Comparison of ENCODE assay signal across 25 mouse cellular contexts in the genomic region with DNA sequence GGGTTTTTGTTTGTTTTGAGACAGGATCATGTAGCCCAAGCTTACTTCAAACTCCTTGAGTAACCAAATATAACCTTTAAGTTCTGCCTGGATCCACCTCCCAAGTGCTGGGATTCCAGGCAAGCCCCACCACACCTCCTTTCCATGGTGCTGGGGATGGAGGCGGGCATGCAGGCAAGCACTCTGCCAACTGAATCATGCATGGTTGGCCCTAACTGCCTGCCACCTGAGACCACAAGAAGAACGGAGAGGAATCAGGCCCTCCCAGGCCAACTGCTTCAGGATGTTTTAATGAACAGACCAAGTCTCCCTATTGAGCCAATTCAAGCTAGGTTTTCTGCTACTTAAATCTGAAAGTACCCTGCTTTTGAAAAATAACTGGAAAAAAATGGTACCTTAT. TPM values are rescaled to one million over a fixed set of nuclear protein-coding genes. Genes with fewer than 3 reads are reported as not detected.
A peak's percentile ranks its signal among the peaks of the same experiment; 100 is the strongest.
DNase-seq lines count a peak whose midpoint lies in the region; ATAC-seq and TF ChIP-seq lines count a peak whose summit lies in the region.
"Had no signal": no experiment of that assay in that cellular context is flagged by ENCODE, and none has a peak within 500 bp of the region (broad histone marks: within the 10 kb centered on the region; RNA-seq: fewer than 3 reads in every experiment).

No protein-coding gene starts in this region.

- intact Hi-C loops in left cerebral cortex, adult 2 months (cut with DNase I): no loop called here

- H3K27me3 ChIP-seq in hindbrain, postnatal 0 days (ENCODE audit: insufficient read depth, low read length): no peaks in the 10 kb centered on the region
- H3K27me3 ChIP-seq in hindbrain, embryonic 13.5 days: no peaks in the 10 kb centered on the region
- H3K27me3 ChIP-seq in midbrain, embryonic 15.5 days (replicated peaks): no peaks in the 10 kb centered on the region
- H3K27me3 ChIP-seq in midbrain, embryonic 11.5 days (ENCODE audit: control insufficient read depth, insufficient read depth, low read length): no peaks in the 10 kb centered on the region
- H3K27me3 ChIP-seq in stomach, postnatal 0 days (ENCODE audit: control insufficient read depth, insufficient read depth, low read length): no peaks in the 10 kb centered on the region
- H3K27me3 ChIP-seq: embryonic facial prominence, embryonic 13.5 days; forebrain, embryonic 12.5 days; forebrain, embryonic 15.5 days; hindbrain, embryonic 12.5 days had no signal

- no peaks in the 10 kb centered on the region for H3K9me3 ChIP-seq in hindbrain, postnatal 0 days (ENCODE audit: low read length)
- H3K9me3 ChIP-seq in hindbrain, embryonic 13.5 days: no peaks in the 10 kb centered on the region
- no peaks in the 10 kb centered on the region for H3K9me3 ChIP-seq in midbrain, embryonic 15.5 days
- H3K9me3 ChIP-seq in midbrain, embryonic 11.5 days (ENCODE audit: control insufficient read depth, low read length): no peaks in the 10 kb centered on the region
- no peaks in the 10 kb centered on the region for H3K9me3 ChIP-seq in stomach, postnatal 0 days (ENCODE audit: control insufficient read depth, low read length)
- H3K9me3 ChIP-seq: embryonic facial prominence, embryonic 10.5 days; embryonic facial prominence, embryonic 13.5 days; forebrain, embryonic 12.5 days; forebrain, embryonic 15.5 days; hindbrain, embryonic 12.5 days had no signal

- peak; percentile 19 for DNase-seq in hindbrain, postnatal 0 days (ENCODE audit: low spot score)
- DNase-seq in left cerebral cortex, adult 2 months (ENCODE audit: extremely low spot score in 1 of 2, low spot score in 2 of 2): no peak
- DNase-seq in left cerebral cortex, adult 18-20 months (ENCODE audit: low spot score in 2 of 2): no peak
- no peak for DNase-seq in midbrain, embryonic 11.5 days (ENCODE audit: low spot score, missing footprints)
- DNase-seq in stomach, postnatal 0 days (ENCODE audit: low spot score): peak; percentile 16
- DNase-seq: adrenal gland, adult 2 months; adrenal gland, postnatal 14 days; cerebellum, adult 18-20 months; cerebellum, adult 9-10 months; cerebellum, postnatal 25 days; embryo, embryonic 11 days; gastrocnemius, postnatal 14 days; heart, adult 11 months had no signal

- no peaks in the 10 kb centered on the region for H3K36me3 ChIP-seq in hindbrain, postnatal 0 days (ENCODE audit: insufficient read depth, low read length)
- H3K36me3 ChIP-seq in hindbrain, embryonic 13.5 days: no peaks in the 10 kb centered on the region
- H3K36me3 ChIP-seq in midbrain, embryonic 15.5 days (replicated peaks): no peaks in the 10 kb centered on the region
- H3K36me3 ChIP-seq in midbrain, embryonic 11.5 days (ENCODE audit: control insufficient read depth, insufficient read depth, low read length): no peaks in the 10 kb centered on the region
- no peaks in the 10 kb centered on the region for H3K36me3 ChIP-seq in stomach, postnatal 0 days (ENCODE audit: control insufficient read depth, insufficient read depth, low read length)
- H3K36me3 ChIP-seq: embryonic facial prominence, embryonic 10.5 days; embryonic facial prominence, embryonic 13.5 days; forebrain, embryonic 12.5 days; forebrain, embryonic 15.5 days; hindbrain, embryonic 12.5 days had no signal

- no peak overlapping the region for H3K4me3 ChIP-seq in hindbrain, postnatal 0 days (ENCODE audit: low read length)
- no peak overlapping the region for H3K4me3 ChIP-seq in hindbrain, embryonic 13.5 days
- no peak overlapping the region for H3K4me3 ChIP-seq in left cerebral cortex, adult 2 months
- no peak overlapping the region for H3K4me3 ChIP-seq in midbrain, embryonic 15.5 days
- H3K4me3 ChIP-seq in midbrain, embryonic 11.5 days (ENCODE audit: low read depth, low read length): no peak overlapping the region
- no peak overlapping the region for H3K4me3 ChIP-seq in stomach, postnatal 0 days (ENCODE audit: low read depth, low read length)
- H3K4me3 ChIP-seq: embryonic facial prominence, embryonic 10.5 days; embryonic facial prominence, embryonic 13.5 days; erythroblast, embryonic 14.5 days; forebrain, embryonic 12.5 days; forebrain, embryonic 15.5 days; hindbrain, embryonic 12.5 days had no signal

- WGBS in hindbrain, postnatal 0 days: 52% methylated on average over 2 of the region's 2 CpGs
- 64% methylated on average over 2 of the region's 2 CpGs for WGBS in hindbrain, embryonic 13.5 days
- WGBS in midbrain, embryonic 15.5 days: 74% methylated on average over 2 of the region's 2 CpGs
- WGBS in midbrain, embryonic 11.5 days: 90% methylated on average over 2 of the region's 2 CpGs
- WGBS in stomach, postnatal 0 days: 63% methylated on average over 2 of the region's 2 CpGs

- no peak overlapping the region for H3K27ac ChIP-seq in hindbrain, postnatal 0 days
- H3K27ac ChIP-seq in hindbrain, embryonic 13.5 days: no peak overlapping the region
- 0 out of 2 replicates have a peak overlapping the region, but pooled peaks have one; percentile 15 for H3K27ac ChIP-seq in left cerebral cortex, adult 2 months
- H3K27ac ChIP-seq in midbrain, embryonic 15.5 days: 0 out of 2 replicates have a peak overlapping the region, but pooled peaks have one; percentile 3
- H3K27ac ChIP-seq in midbrain, embryonic 11.5 days (ENCODE audit: low read depth, low read length): no peak overlapping the region
- no peak overlapping the region for H3K27ac ChIP-seq in stomach, postnatal 0 days (replicated peaks)
- H3K27ac ChIP-seq: embryonic facial prominence, embryonic 10.5 days; forebrain, embryonic 12.5 days; forebrain, embryonic 15.5 days; hindbrain, embryonic 12.5 days had no signal

- ATAC-seq in hindbrain, postnatal 0 days: no peak
- ATAC-seq in hindbrain, embryonic 13.5 days (ENCODE audit: low FRiP score): no peak
- no peak for ATAC-seq in midbrain, embryonic 15.5 days (replicated peaks)
- no peak for ATAC-seq in midbrain, embryonic 11.5 days (ENCODE audit: low FRiP score)
- ATAC-seq in stomach, postnatal 0 days (ENCODE audit: low FRiP score, low TSS enrichment): no peak
- ATAC-seq in megakaryocyte-erythroid progenitor cell, adult 5-6 weeks (replicated peaks; ENCODE audit: low FRiP score, low TSS enrichment, poor library complexity, severe bottlenecking): no peak
- ATAC-seq: CD4-positive, CD25-positive, alpha-beta regulatory T cell, adult 4 months; forebrain, embryonic 15.5 days; hindbrain, embryonic 16.5 days had no signal

- H3K9ac ChIP-seq in hindbrain, postnatal 0 days (replicated peaks; ENCODE audit: low read length): no peak overlapping the region
- no peak overlapping the region for H3K9ac ChIP-seq in hindbrain, embryonic 13.5 days
- H3K9ac ChIP-seq in midbrain, embryonic 15.5 days: no peak overlapping the region
- no peak overlapping the region for H3K9ac ChIP-seq in midbrain, embryonic 11.5 days (ENCODE audit: low read length)
- H3K9ac ChIP-seq in stomach, postnatal 0 days (ENCODE audit: low read length): no peak overlapping the region
- H3K9ac ChIP-seq: embryonic facial prominence, embryonic 13.5 days; forebrain, embryonic 12.5 days; forebrain, embryonic 15.5 days; hindbrain, embryonic 12.5 days had no signal

- TF ChIP-seq CTCF in hindbrain, postnatal 0 days (IDR thresholded peaks at IDR 0.05; ENCODE audit: low read depth): no peak
- TF ChIP-seq CTCF in left cerebral cortex, adult 2 months (IDR thresholded peaks at IDR 0.05): no peak
- TF ChIP-seq CTCF in stomach, postnatal 0 days (IDR thresholded peaks at IDR 0.05; ENCODE audit: low read depth): no peak

- TF ChIP-seq EP300 in stomach, postnatal 0 days (optimal IDR thresholded peaks at IDR 0.05): no peak

- H3K4me2 ChIP-seq in hindbrain, postnatal 0 days (ENCODE audit: low read depth, low read length): no peak overlapping the region
- no peak overlapping the region for H3K4me2 ChIP-seq in hindbrain, embryonic 13.5 days
- no peak overlapping the region for H3K4me2 ChIP-seq in midbrain, embryonic 15.5 days
- no peak overlapping the region for H3K4me2 ChIP-seq in midbrain, embryonic 11.5 days
- H3K4me2 ChIP-seq in stomach, postnatal 0 days (replicated peaks; ENCODE audit: low read depth): no peak overlapping the region
- H3K4me2 ChIP-seq: embryonic facial prominence, embryonic 13.5 days; forebrain, embryonic 12.5 days; forebrain, embryonic 15.5 days; heart, embryonic 11.5 days; hindbrain, embryonic 12.5 days had no signal

- H3K4me1 ChIP-seq in hindbrain, postnatal 0 days (ENCODE audit: insufficient read depth, low read length): peaks cover 22% of the 10 kb centered on the region; the same call in 1 of the 2 replicates
- H3K4me1 ChIP-seq in hindbrain, embryonic 13.5 days (replicated peaks): peaks cover 52% of the 10 kb centered on the region
- peaks cover 23% of the 10 kb centered on the region for H3K4me1 ChIP-seq in midbrain, embryonic 15.5 days
- H3K4me1 ChIP-seq in midbrain, embryonic 11.5 days (ENCODE audit: control insufficient read depth, insufficient read depth, low read length): no peaks in the 10 kb centered on the region
- H3K4me1 ChIP-seq in stomach, postnatal 0 days (replicated peaks; ENCODE audit: control insufficient read depth, insufficient read depth): peaks cover 12% of the 10 kb centered on the region

RNA-seq across cellular contexts. Expression of a gene that starts 13.1 kb away (rescaled TPM):
- total RNA-seq in hindbrain, postnatal 0 days (2014; rRNA removed): 57.9 and 58.1 TPM in 2 replicates
- polyA plus RNA-seq in hindbrain, postnatal 0 days (2015; fragmentation: Nextera tagmentation; extraction: Ambion mirVana): 19.5 and 22.6 TPM in 2 replicates
- polyA plus RNA-seq in hindbrain, embryonic 13.5 days (2015; fragmentation: Nextera tagmentation; extraction: Ambion mirVana): 28.2 and 28.4 TPM in 2 replicates
- total RNA-seq in left cerebral cortex, adult 2 months (2021): 10 to 100 TPM; 35.2 to 40.7 TPM
- total RNA-seq in left cerebral cortex, adult 18-20 months (2021): 10 to 100 TPM; 37.9 to 38.7 TPM
- 38.5 and 44.2 TPM in 2 replicates for polyA plus RNA-seq in midbrain, embryonic 15.5 days (2015; fragmentation: Nextera tagmentation; extraction: Ambion mirVana)
- 13.2 and 17.8 TPM in 2 replicates for polyA plus RNA-seq in midbrain, embryonic 11.5 days (2014; fragmentation: Nextera tagmentation; extraction: Ambion mirVana)
- 11.2 and 11.6 TPM in 2 replicates for polyA plus RNA-seq in stomach, postnatal 0 days (2015; fragmentation: Nextera tagmentation; extraction: Ambion mirVana)
- 1.9 and 4.1 TPM in 2 replicates for total RNA-seq in megakaryocyte-erythroid progenitor cell, adult 5-6 weeks (2014; fragmentation: Nextera tagmentation)
- total RNA-seq in megakaryocyte-erythroid progenitor cell, adult 5-6 weeks (2017): 1.0 and 5.1 TPM in 2 replicates

Comparison
In these comparisons a context has a peak if more than half of its experiments do, and no peak if none do; other contexts are left out.
1. H3K27ac ChIP-seq: peak in left cerebral cortex, adult 2 months (single experiment) and midbrain, embryonic 15.5 days (single experiment); none in hindbrain, postnatal 0 days (single experiment), hindbrain, embryonic 13.5 days (single experiment), midbrain, embryonic 11.5 days (single experiment) and stomach, postnatal 0 days (single experiment).
2. DNase-seq: peak in hindbrain, postnatal 0 days (single experiment) and stomach, postnatal 0 days (single experiment); none in left cerebral cortex, adult 2 months (0 of 2), left cerebral cortex, adult 18-20 months (0 of 2) and midbrain, embryonic 11.5 days (single experiment).